Mouse (Mus musculus): ENCODE data around the gene Cav2. TPM values are rescaled to one million over a fixed set of nuclear protein-coding genes. Genes with fewer than 3 reads are reported as not detected.

Cav2 gene
- polyA plus RNA-seq, 1 experiment from 2014 or later, result 123 TPM

GRCm38 (mm10) chr6:17305954-17306601, 25.1 kb downstream of the Cav2 start, which contains the start of gene Cav1:
TSS of gene Cav1 (plus strand) at chr6:17306335.
- H3K27me3 ChIP-seq (ENCODE audit: control insufficient read depth, insufficient read depth, low read depth, low read length), result no peaks in the 10 kb centered on the region

GRCm38 (mm10) chr6:17306602-17307325, 25.8 kb downstream of the Cav2 start:
- H3K9me3 ChIP-seq (ENCODE audit: control insufficient read depth, low read length), result no peaks in the 10 kb centered on the region
- no peaks in the 10 kb centered on the region for H3K27me3 ChIP-seq (ENCODE audit: control insufficient read depth, insufficient read depth, low read depth, low read length)
- H3K9ac ChIP-seq (ENCODE audit: low read length), result peak overlapping the region; percentile 72
- 0% methylated on average over 18 of the region's 19 CpGs for WGBS
- peaks cover 8% of the 10 kb centered on the region; the same call in 1 of the 2 replicates for H3K4me1 ChIP-seq (replicated peaks; ENCODE audit: control insufficient read depth, insufficient read depth, low read length)
- H3K36me3 ChIP-seq (ENCODE audit: control insufficient read depth, insufficient read depth, low read length), result no peaks in the 10 kb centered on the region
- H3K27ac ChIP-seq (ENCODE audit: low read length), result peak overlapping the region; percentile 93
- peak overlapping the region; percentile 89 for H3K4me2 ChIP-seq (ENCODE audit: low read depth, low read length)
- ATAC-seq (ENCODE audit: low read depth), result peak; percentile 44
- H3K4me3 ChIP-seq (ENCODE audit: low read length), result peak overlapping the region; percentile 60

More at GRCm38 (mm10) chr6:17305954-17306601, 25.1 kb downstream of the Cav2 start, which contains the start of gene Cav1:
- Histone ChIP-seq H3K9ac (ENCODE audit: low read length) (peak within 1 kb of the TSS; percentile 72), H3K9me3 (ENCODE audit: control insufficient read depth, low read length) (no peaks in the 10 kb centered on the region), H3K4me1 (replicated peaks; ENCODE audit: control insufficient read depth, insufficient read depth, low read length) (peaks cover 8% of the 10 kb centered on the region; the same call in 1 of the 2 replicates), H3K27ac (ENCODE audit: low read length) (peak within 1 kb of the TSS; percentile 93), H3K4me2 (ENCODE audit: low read depth, low read length) (peak within 1 kb of the TSS; percentile 89), H3K4me3 (ENCODE audit: low read length) (peak within 1 kb of the TSS; percentile 60), H3K36me3 (ENCODE audit: control insufficient read depth, insufficient read depth, low read length) (no peaks in the 10 kb centered on the region)
- peak; percentile 93 for ATAC-seq (ENCODE audit: low read depth)
- under 1% methylated on average over 26 of the region's 26 CpGs for WGBS

GRCm38 (mm10) chr6:17307461-17308115, 26.6 kb downstream of the Cav2 start:
- Histone ChIP-seq H3K27me3 (ENCODE audit: control insufficient read depth, insufficient read depth, low read depth, low read length) (no peaks in the 10 kb centered on the region), H3K9ac (ENCODE audit: low read length) (peak overlapping the region; percentile 72), H3K36me3 (ENCODE audit: control insufficient read depth, insufficient read depth, low read length) (no peaks in the 10 kb centered on the region), H3K27ac (ENCODE audit: low read length) (peak overlapping the region; percentile 93), H3K4me2 (ENCODE audit: low read depth, low read length) (peak overlapping the region; percentile 89), H3K4me1 (replicated peaks; ENCODE audit: control insufficient read depth, insufficient read depth, low read length) (peaks cover 8% of the 10 kb centered on the region; the same call in 1 of the 2 replicates), H3K9me3 (ENCODE audit: control insufficient read depth, low read length) (no peaks in the 10 kb centered on the region), H3K4me3 (ENCODE audit: low read length) (peak overlapping the region; percentile 60)
- ATAC-seq (ENCODE audit: low read depth), result peak; percentile 86
- 2% methylated on average over 31 of the region's 31 CpGs for WGBS

- H3K36me3 ChIP-seq (ENCODE audit: control insufficient read depth, insufficient read depth, low read length), result no peaks in the 10 kb centered on the region
- H3K27ac ChIP-seq (ENCODE audit: low read length), result peak overlapping the region; percentile 46; the same call in 1 of the 2 replicates
- H3K4me2 ChIP-seq (ENCODE audit: low read depth, low read length), result peak overlapping the region; percentile 89
- peak overlapping the region; percentile 60 for H3K4me3 ChIP-seq (ENCODE audit: low read length)
- H3K9me3 ChIP-seq (ENCODE audit: control insufficient read depth, low read length), result no peaks in the 10 kb centered on the region
- peak overlapping the region; percentile 72 for H3K9ac ChIP-seq (ENCODE audit: low read length)
- peaks cover 8% of the 10 kb centered on the region; the same call in 1 of the 2 replicates for H3K4me1 ChIP-seq (replicated peaks; ENCODE audit: control insufficient read depth, insufficient read depth, low read length)
- 30% methylated on average over 2 of the region's 2 CpGs for WGBS
- H3K27me3 ChIP-seq (ENCODE audit: control insufficient read depth, insufficient read depth, low read depth, low read length), result no peaks in the 10 kb centered on the region
- no peak for ATAC-seq (ENCODE audit: low read depth)
Observed at GRCm38 (mm10) chr6:17308661-17309060, 27.7 kb downstream of the Cav2 start.

GRCm38 (mm10) chr6:17309260-17309659, 28.3 kb downstream of the Cav2 start:
- no peaks in the 10 kb centered on the region for H3K36me3 ChIP-seq (ENCODE audit: control insufficient read depth, insufficient read depth, low read length)
- H3K4me1 ChIP-seq (replicated peaks; ENCODE audit: control insufficient read depth, insufficient read depth, low read length), result peaks cover 11% of the 10 kb centered on the region; the same call in 1 of the 2 replicates
- WGBS, result 65% methylated on average over 2 of the region's 2 CpGs
- H3K9ac ChIP-seq (ENCODE audit: low read length), result peak overlapping the region; percentile 23
- peak overlapping the region; percentile 60 for H3K4me3 ChIP-seq (ENCODE audit: low read length)
- ATAC-seq (ENCODE audit: low read depth), result no peak
- peak overlapping the region; percentile 89 for H3K4me2 ChIP-seq (ENCODE audit: low read depth, low read length)
- no peaks in the 10 kb centered on the region for H3K27me3 ChIP-seq (ENCODE audit: control insufficient read depth, insufficient read depth, low read depth, low read length)
- H3K27ac ChIP-seq (ENCODE audit: low read length), result no peak overlapping the region
- no peaks in the 10 kb centered on the region for H3K9me3 ChIP-seq (ENCODE audit: control insufficient read depth, low read length)

- Histone ChIP-seq H3K9me3 (ENCODE audit: control insufficient read depth, low read length) (no peaks in the 10 kb centered on the region), H3K27me3 (ENCODE audit: control insufficient read depth, insufficient read depth, low read depth, low read length) (no peaks in the 10 kb centered on the region), H3K4me1 (replicated peaks; ENCODE audit: control insufficient read depth, insufficient read depth, low read length) (peaks cover 22% of the 10 kb centered on the region), H3K27ac (ENCODE audit: low read length) (no peak overlapping the region), H3K4me3 (ENCODE audit: low read length) (no peak overlapping the region), H3K36me3 (ENCODE audit: control insufficient read depth, insufficient read depth, low read length) (no peaks in the 10 kb centered on the region), H3K9ac (ENCODE audit: low read length) (no peak overlapping the region), H3K4me2 (ENCODE audit: low read depth, low read length) (no peak overlapping the region)
- WGBS, result 66% methylated on average over 2 of the region's 2 CpGs
- no peak for ATAC-seq (ENCODE audit: low read depth)
Observed at GRCm38 (mm10) chr6:17314241-17314640, 33.3 kb downstream of the Cav2 start.

GRCm38 (mm10) chr6:17314659-17315616, 34.0 kb downstream of the Cav2 start:
- Histone ChIP-seq H3K4me2 (ENCODE audit: low read depth, low read length) (no peak overlapping the region), H3K27ac (ENCODE audit: low read length) (no peak overlapping the region), H3K9ac (ENCODE audit: low read length) (no peak overlapping the region), H3K4me1 (replicated peaks; ENCODE audit: control insufficient read depth, insufficient read depth, low read length) (peaks cover 22% of the 10 kb centered on the region), H3K9me3 (ENCODE audit: control insufficient read depth, low read length) (no peaks in the 10 kb centered on the region), H3K27me3 (ENCODE audit: control insufficient read depth, insufficient read depth, low read depth, low read length) (no peaks in the 10 kb centered on the region), H3K4me3 (ENCODE audit: low read length) (no peak overlapping the region), H3K36me3 (ENCODE audit: control insufficient read depth, insufficient read depth, low read length) (no peaks in the 10 kb centered on the region)
- ATAC-seq (ENCODE audit: low read depth), result no peak
- 72% methylated on average over 5 of the region's 5 CpGs for WGBS

GRCm38 (mm10) chr6:17316294-17317166, 35.5 kb downstream of the Cav2 start:
- no peaks in the 10 kb centered on the region for H3K9me3 ChIP-seq (ENCODE audit: control insufficient read depth, low read length)
- H3K27me3 ChIP-seq (ENCODE audit: control insufficient read depth, insufficient read depth, low read depth, low read length), result no peaks in the 10 kb centered on the region
- peaks cover 22% of the 10 kb centered on the region for H3K4me1 ChIP-seq (replicated peaks; ENCODE audit: control insufficient read depth, insufficient read depth, low read length)
- H3K27ac ChIP-seq (ENCODE audit: low read length), result peak overlapping the region; percentile 88
- WGBS, result 52% methylated on average over 15 of the region's 15 CpGs
- peak; percentile 92 for ATAC-seq (ENCODE audit: low read depth)
- H3K9ac ChIP-seq (ENCODE audit: low read length), result 0 out of 2 replicates have a peak overlapping the region, but pooled peaks have one; percentile 19
- peak overlapping the region; percentile 18; the same call in 1 of the 2 replicates for H3K4me2 ChIP-seq (ENCODE audit: low read depth, low read length)
- no peak overlapping the region for H3K4me3 ChIP-seq (ENCODE audit: low read length)
- H3K36me3 ChIP-seq (ENCODE audit: control insufficient read depth, insufficient read depth, low read length), result no peaks in the 10 kb centered on the region
